Mouse (Mus musculus) urinary bladder, adult 2 months (tissue): ENCODE data around the gene Gmps. TPM values are rescaled to one million over a fixed set of nuclear protein-coding genes. Genes with fewer than 3 reads are reported as not detected.

ENCODE experiments used
- polyA plus RNA-seq: library from polyadenylated mRNA; depleted of rRNA; stranded (reverse); fragments of >200 nt; gene quantifications from 2 replicates; pipeline ENCODE4 v1.2.3, GENCODE M21; 2012; rRNA removed

Gene Gmps
- polyA plus RNA-seq, 1 experiment, result 8.9 TPM

Other genes with a start within 250 kb of the Gmps start
- 0.35 and 0.47 TPM in 2 replicates for gene Plch1, start 76.6 kb upstream of the Gmps start, polyA plus RNA-seq
- gene E130311K13Rik, start 46.6 kb upstream of the Gmps start, polyA plus RNA-seq, result 7.7 and 7.9 TPM in 2 replicates
- gene Slc33a1, start 11.3 kb upstream of the Gmps start, polyA plus RNA-seq, result 17.5 and 21.4 TPM in 2 replicates
- gene Vmn2r1, start 105.4 kb downstream of the Gmps start, polyA plus RNA-seq, result 0.21 and 0.24 TPM in 2 replicates
- not detected in 2 replicates for gene Vmn2r2, start 165.8 kb downstream of the Gmps start, polyA plus RNA-seq